Mouse (Mus musculus) MEL (cell line): Measurements from ENCODE around the gene Mier2.

Experiments used
- CHD2 ChIP-seq: IDR thresholded peaks from 2 replicates; pipeline ENCODE4 v1.6.1; 2011; ENCODE audit warnings: low read length, improper control_type of control experiment
- CTCF ChIP-seq, 3 experiments: IDR thresholded peaks in 2 of 3; conservative IDR thresholded peaks in 1 of 3; 2 replicates each; pipeline ENCODE4 v1.5.1; 2011 to 2012; ENCODE audit warnings: low read length in 3 of 3, low read depth in 2 of 3, mild to moderate bottlenecking in 2 of 3, improper control_type of control experiment in 1 of 3, inconsistent platforms in 1 of 3, mixed read lengths in 1 of 3, moderate library complexity in 1 of 3; ENCODE audit not compliant: control insufficient read depth in 1 of 3, insufficient read depth in 1 of 3, poor library complexity in 1 of 3, severe bottlenecking in 1 of 3
- HCFC1 ChIP-seq: IDR thresholded peaks from 2 replicates; pipeline ENCODE4 v1.6.1; 2012; ENCODE audit warnings: low read depth, mild to moderate bottlenecking, inconsistent platforms, low read length, improper control_type of control experiment, moderate library complexity
- MAFK ChIP-seq: IDR thresholded peaks from 2 replicates; pipeline ENCODE4 v1.6.1; 2011; ENCODE audit warnings: low read depth, mild to moderate bottlenecking, low read length, improper control_type of control experiment, borderline replicate concordance
- MAX ChIP-seq: IDR thresholded peaks from 2 replicates; pipeline ENCODE4 v1.6.1; 2011; ENCODE audit warnings: low read length, improper control_type of control experiment
- MXI1 ChIP-seq: IDR thresholded peaks from 2 replicates; pipeline ENCODE4 v1.6.1; 2011; ENCODE audit warnings: mild to moderate bottlenecking, low read depth, low read length, improper control_type of control experiment
- SIN3A ChIP-seq: IDR thresholded peaks from 2 replicates; pipeline ENCODE4 v1.6.1; 2012; ENCODE audit warnings: low read length, improper control_type of control experiment, inconsistent platforms
- SMC3 ChIP-seq: IDR thresholded peaks from 2 replicates; pipeline ENCODE4 v1.6.1; 2011; ENCODE audit warnings: low read depth, low read length, improper control_type of control experiment

GRCm38 (mm10) chr10:79559716-79560115, 4.7 kb upstream of the Mier2 start:
- TF ChIP-seq HCFC1 (no peak), MAFK (no peak), CTCF (IDR thresholded peaks at IDR 0.05 in 2 of 3, conservative IDR thresholded peaks at IDR 0.05 in 1 of 3; ENCODE audit: control insufficient read depth in 1 of 3, insufficient read depth in 1 of 3, low read depth in 2 of 3, low read length in 3 of 3, poor library complexity in 1 of 3, severe bottlenecking in 1 of 3) (no peak), SMC3 (no peak), SIN3A (no peak), MXI1 (no peak), CHD2 (no peak), MAX (no peak)
